Mouse (Mus musculus) lung, postnatal 4 days (tissue): Measurements from ENCODE around the gene Rps6ka1.
"Not testable (repeated sequence)": the region's sequence is repeated elsewhere in the genome, so short reads cannot be mapped to it uniquely, and the experiment has no call there.

Source experiments
- DNase-seq, 2 experiments: peaks; one replicate each; pipeline ENCODE4 v3.0.0; 2021

Rps6ka1 gene

GRCm38 (mm10) chr4:133887672-133888453, at the start of gene Rps6ka1:
TSS of gene Rps6ka1 (minus strand) at chr4:133887797.
- DNase-seq = peak; percentile 83 to 88

DNA sequence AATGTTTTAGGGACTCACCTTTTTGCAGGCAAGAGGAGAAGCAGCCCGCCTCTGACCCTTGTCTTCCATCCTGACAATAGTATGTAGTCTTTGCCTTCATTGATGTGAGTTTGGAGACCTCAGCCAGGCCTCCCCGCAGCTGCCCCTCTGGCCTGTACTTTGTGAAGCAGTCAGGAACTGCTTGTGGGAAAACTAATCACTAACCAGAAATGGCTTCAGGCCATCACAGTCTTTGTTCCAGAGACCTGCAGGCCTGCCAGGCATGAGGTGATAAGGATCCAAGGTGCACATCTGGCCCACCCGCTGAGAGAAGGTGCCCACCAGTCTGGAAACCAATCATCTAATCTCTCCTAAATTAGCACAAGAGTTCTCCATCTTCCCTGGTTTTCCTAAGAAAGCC, 44.2 kb upstream of the Rps6ka1 start:
- no peak for DNase-seq

GRCm38 (mm10) chr4:133931349-133931748, 43.8 kb upstream of the Rps6ka1 start:
- DNase-seq = no peak

DNA sequence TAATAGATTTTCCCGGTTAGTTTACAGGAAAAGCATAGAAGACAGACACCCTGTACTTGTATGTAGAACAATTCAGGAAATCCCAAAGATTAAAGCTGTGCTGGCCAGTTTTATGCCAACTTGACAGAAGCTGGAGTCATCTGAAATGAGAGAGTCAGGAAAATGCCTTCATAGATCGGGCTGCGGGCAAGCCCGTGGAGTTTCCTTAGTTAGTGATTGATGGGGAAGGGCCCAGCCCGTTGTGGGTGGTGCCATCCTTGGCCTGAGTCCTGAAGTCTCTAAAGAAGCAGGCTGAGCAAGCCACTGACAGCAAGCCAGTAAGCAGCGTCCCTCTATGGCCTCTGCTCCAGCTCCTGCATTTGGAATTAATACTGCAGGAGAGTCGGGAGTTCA, 41.7 kb upstream of the Rps6ka1 start:
- DNase-seq = peak; percentile 45 to 58

GRCm38 (mm10) chr4:133928576-133929277, 41.1 kb upstream of the Rps6ka1 start:
- DNase-seq = peak; percentile 42 to 43

DNA sequence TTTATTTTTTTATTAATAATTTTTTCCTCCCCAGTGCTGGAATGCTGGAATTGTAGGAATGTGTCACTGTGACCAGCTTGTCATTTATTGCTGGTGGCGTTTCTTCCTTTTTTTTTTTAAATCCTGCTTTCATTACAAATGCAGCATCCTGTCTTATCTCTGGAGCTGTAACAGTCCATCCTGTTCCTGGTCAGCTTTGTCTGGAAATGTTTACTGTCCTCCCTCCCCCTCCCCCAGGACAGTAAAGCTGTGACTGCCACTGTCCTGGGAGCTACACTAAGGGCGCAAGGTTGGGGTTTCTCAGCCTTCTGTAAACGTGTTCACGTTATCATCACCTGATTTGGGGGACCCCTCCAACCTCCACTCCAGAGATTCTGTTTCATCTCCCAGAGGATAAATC, 37.6 kb upstream of the Rps6ka1 start:
- no peak for DNase-seq

GRCm38 (mm10) chr4:133923743-133924142, 36.1 kb upstream of the Rps6ka1 start:
- DNase-seq = no peak

DNA sequence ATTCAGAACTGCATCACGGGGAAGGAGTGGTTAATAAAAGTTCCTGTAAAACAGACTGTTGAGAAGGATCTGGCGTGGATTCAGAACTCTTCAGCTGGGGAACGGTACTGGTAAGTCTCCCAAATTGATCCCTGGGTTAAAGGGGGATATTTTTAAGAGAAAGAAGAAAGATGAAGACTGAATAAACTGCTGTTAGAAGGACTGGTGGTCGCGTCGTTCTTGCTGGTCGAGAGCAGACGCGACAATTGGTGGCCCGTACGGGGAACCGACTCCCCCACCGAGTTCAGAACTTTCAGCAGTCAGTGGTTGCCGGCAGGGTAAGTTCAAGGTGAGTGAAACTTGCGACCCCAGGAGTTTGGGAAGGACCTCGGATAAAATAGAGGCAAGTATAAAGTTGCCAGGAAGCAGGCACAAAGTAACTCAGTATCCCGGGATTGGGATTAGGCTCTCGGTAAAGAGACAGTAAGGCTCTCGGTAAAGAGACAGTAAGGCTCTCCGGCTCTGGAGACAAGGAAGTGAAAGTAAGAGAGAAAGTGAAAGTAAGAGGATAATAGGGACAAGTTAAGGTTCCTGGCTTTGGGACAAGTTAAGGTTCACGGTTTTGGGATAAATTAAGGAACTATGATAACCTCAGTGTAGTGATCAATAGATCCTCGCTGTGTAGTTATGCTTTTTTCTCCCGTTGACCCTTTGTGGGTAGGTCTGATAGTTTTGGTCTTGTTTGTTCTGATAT, 30.7 kb upstream of the Rps6ka1 start:
- DNase-seq = peak in 1 of 2 experiments; percentile 50

DNA sequence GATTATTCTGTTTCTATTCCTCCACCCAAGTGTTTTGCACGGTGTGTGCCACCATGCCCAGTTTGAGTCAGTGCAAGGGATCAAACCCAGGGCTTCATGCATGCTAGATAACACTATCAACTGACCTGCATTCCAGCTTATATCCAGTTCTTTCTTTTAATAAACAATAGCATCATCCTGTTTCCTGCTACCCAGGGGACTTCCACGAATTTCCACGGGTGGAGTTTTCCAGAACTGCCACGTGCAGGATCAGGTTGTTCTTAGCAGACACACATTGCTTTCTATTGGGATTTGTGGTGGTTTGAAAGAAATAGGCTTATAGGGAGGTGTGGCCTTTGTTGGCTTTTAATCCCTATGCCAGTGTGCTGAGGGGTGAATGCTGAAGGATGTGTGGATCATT, 24.4 kb upstream of the Rps6ka1 start:
- no peak for DNase-seq

- DNase-seq = peak; percentile 97
These were observed 22.9 kb upstream of the Rps6ka1 start for GRCm38 (mm10) chr4:133910236-133911211.

- peak in 1 of 2 experiments; percentile 69 for DNase-seq
These were observed 20.5 kb upstream of the Rps6ka1 start for GRCm38 (mm10) chr4:133908051-133908450.

- DNase-seq = no peak
These were observed 19.5 kb upstream of the Rps6ka1 start for GRCm38 (mm10) chr4:133907086-133907485.

DNA sequence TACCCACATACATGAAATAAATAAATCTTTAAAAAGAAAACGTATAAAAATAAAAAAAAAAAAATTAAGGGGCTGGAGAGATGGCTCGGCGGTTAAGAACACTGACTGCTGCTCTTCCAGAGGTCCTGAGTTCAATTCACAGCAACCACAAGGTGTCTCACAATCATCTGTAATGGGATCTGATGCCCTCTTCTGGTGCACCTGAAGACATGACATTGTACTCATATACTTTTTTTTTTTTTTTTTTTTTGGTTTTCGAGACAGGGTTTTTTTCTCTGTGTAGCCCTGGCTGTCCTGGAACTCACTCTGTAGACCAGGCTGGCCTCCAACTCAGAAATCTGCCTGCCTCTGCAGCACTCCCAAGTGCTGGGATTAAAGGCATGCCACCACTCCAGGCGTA, 18.7 kb upstream of the Rps6ka1 start:
- DNase-seq = not testable (repeated sequence)

DNA sequence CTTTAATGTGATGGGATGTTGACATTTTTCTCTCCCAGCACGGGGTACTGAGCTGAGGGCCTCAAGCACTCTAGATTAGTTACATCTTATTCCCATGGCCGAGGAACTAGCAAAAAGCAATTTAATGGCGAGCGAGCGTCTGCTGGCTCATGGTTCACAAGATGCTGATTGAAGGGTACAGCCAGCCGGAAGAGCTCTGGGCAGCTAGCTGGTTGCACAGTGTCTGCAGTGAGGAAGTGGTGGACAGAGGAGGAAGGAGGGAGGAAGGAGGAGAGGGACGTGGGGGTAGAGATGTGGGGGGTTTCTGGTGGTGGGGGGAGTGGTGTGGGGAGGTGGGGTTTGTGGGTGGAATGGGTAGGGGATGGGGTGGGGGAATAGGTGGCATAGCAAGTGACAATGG, 17.6 kb upstream of the Rps6ka1 start:
- DNase-seq = no peak

DNA sequence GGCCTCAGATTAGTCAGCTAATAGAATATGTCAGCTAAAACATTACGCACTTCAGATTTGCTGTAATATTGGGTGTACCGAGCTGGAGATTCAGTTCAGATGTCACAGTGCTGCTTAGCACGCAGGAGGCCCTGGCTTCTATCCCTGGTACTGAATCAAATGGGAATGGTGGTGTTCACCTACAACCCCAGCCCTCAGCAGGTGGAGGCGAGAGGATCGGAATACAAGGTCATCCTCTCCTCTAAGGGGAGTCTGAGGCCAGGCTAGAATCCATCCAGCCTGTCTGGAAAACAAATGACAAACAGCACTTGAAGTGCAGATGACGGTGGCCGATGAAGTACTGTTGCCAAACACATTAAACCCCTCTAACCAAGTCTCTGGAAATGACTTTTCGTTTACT, 16.7 kb upstream of the Rps6ka1 start:
- DNase-seq = no peak

DNA sequence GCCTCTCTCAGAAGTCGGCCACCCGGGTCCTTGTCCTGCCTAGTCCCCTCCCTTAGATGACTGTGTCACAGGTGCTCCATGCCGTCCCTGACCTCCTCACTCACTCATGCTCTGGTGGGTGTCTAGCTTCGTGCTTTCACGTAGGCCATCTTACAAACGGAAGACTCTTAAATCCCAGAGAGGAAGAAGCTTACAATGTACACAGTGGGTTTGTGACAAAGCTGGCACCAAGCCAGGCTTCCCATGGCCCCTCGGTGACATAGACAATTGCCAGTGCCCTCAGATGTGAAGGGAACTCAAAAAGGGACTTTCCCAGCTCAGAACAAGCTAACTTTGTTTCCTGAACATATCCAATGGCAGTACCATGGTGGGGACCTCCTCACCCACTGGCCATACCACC, 15.8 kb upstream of the Rps6ka1 start:
- DNase-seq = peak; percentile 62 to 79

- DNase-seq = no peak
These were observed 14.9 kb upstream of the Rps6ka1 start for GRCm38 (mm10) chr4:133902510-133902909.

GRCm38 (mm10) chr4:133900887-133901286, 13.3 kb upstream of the Rps6ka1 start:
- no peak for DNase-seq

DNA sequence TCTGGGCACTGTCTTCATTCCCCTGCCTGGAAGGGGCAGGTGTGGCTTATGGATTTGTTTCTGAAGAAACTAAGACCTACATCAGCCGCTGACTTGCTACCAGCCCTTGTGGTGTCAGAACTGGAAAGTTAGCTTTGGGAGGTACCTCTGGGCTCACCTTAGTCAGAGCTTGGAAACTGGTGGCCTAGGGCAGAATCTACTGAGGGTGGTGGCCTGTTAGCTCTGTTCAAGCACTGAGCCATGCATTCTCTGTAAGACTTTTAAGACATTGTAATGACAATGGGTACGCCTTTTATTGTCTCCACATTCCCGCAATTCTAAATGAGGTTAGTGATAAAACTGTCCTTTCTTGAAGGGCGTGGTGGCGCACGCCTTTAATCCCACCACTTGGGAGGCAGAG, 12.8 kb upstream of the Rps6ka1 start:
- no peak for DNase-seq

DNA sequence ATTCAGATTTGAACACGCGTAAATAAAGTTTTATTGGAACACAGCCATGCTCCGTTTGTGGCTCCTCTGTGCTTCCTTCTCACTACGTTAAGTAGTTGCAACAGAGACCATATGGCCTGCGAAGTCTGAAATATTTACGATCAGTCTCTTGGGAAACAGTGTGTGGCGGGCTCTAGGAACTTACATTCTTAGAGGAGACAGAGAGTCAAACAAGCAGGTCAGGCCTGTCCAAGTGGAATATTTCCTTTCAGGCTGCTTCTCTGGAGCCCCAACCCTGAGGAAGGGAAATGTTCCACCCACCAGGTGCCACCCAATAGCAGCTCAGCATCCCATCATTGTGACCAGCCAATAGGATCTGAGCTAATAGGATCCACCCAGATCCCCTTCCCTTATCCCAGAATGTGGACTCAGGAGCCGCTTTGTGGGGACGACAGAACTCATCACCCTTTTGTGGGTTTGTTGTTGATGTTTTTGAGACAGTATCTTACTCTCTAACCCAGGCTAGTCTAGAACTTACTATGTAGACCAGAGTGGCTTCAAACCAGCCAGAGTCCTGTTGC, 11.7 kb upstream of the Rps6ka1 start:
- no peak for DNase-seq

GRCm38 (mm10) chr4:133898151-133898550, 10.6 kb upstream of the Rps6ka1 start:
- peak in 1 of 2 experiments; percentile 37 for DNase-seq

GRCm38 (mm10) chr4:133897431-133897891, 9.9 kb upstream of the Rps6ka1 start:
- no peak for DNase-seq
